Mouse (Mus musculus): ENCODE measurements around the gene Serpinb1b.

The Serpinb1b gene

GRCm38 (mm10) chr13:33095575-33095974 is 17.2 kb downstream of the Serpinb1b start:
- no peak for DNase-seq

GRCm38 (mm10) chr13:33105626-33106025 is 27.3 kb downstream of the Serpinb1b start:
- no peak for DNase-seq

DNA sequence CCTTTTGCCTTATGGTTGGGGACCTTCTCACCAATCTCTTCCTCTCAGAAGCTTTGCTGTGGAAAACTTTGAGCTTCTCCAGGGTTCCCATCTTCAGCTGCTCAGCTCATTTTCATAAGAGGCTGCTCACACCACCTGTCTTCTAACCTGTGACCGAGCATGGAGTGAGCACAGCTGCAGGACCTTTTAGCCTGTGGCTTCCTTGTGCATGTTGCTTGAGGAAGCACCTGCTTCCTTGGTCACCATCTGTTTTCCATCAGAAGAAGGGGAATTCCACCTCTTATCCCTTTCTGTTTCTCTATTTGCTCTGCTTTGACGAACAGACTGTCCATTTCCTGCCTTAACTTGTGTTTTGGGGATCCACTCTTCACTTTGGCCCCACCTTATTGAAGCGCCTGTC is 34.7 kb downstream of the Serpinb1b start:
- DNase-seq: no peak

DNA sequence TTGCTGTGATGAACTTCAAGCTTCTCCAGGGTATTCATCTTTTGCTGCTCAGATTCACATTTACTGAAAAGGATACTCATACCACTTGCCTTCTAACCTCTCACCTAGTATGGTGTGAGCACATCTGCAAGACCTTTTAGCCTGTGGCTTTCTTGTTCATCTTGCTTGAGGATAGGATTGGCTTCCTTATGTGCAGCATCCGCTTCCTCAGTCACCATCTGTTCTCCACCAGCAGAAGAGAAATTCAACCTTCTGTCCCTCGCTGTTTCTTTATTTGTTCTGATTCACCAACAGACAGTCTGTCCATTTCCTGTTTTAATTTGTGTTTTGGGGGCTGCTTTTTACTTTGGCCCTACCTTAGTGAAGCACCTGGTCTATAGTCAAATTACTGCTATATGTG is 59.3 kb downstream of the Serpinb1b start:
- peak; percentile 30 for DNase-seq

DNA sequence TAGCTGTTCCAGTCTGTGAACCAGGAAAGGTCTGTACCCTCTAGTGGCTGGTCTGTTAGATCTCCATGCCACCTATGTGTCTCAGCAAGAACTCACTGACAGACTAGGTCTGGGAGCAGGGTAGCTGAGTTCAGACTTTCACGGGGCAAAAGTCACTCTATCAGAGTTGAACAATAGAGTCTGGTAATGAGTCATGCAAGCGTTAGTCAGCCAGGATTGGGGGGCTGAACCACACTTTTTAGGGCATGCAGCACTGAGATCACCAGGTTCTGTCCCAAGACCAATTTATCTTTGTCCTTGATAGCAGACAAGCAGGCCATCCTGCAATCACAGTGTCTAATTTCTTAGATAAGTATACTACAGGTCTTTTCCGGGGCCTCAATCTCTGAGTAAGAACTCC is 63.1 kb downstream of the Serpinb1b start:
- DNase-seq: no peak
